Mouse (Mus musculus): Measurements from ENCODE around the gene Snrnp35.
A peak's percentile ranks its signal among the peaks of the same experiment; 100 is the strongest.

The Snrnp35 gene

DNA sequence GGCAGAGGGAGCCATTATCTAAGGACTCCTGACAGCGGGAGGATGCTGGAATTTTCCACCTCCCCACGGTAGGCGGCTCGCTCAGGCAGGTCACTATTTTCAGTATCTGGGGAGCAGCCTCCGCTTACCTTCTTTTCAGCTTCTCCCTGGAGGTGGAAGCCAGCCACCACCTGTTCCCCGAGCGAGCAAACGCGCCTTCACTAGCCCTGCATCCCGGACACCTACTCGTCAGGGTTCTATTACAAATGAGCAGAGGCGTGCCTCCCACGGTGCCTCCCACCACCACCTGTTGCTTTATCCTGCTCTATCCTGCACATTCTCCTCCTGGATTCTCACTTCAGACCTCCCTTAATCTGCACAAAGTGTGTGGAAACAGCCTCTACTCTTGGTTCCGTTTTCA, 20.8 kb downstream of the Snrnp35 start:
- no peak for DNase-seq

DNA sequence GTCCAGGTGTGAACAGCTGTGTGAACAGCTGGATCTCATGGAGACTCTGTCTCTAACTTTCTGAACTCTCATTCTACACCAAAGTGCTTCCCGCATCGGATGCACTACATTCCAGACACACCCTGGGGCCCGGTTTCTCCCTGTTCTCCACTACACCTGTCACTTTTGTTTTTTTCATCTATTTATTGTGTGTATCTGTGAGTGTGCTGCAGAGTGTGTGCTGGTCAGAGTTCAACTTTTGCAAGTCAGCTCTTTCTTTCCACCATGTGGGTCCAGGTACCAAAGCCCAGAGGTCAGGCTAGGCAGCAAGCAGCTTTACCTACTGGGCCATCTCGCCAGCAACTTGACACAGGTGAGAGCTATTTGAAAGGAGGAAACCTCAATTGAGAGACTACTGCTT, 22.3 kb downstream of the Snrnp35 start:
- DNase-seq, result no peak

DNA sequence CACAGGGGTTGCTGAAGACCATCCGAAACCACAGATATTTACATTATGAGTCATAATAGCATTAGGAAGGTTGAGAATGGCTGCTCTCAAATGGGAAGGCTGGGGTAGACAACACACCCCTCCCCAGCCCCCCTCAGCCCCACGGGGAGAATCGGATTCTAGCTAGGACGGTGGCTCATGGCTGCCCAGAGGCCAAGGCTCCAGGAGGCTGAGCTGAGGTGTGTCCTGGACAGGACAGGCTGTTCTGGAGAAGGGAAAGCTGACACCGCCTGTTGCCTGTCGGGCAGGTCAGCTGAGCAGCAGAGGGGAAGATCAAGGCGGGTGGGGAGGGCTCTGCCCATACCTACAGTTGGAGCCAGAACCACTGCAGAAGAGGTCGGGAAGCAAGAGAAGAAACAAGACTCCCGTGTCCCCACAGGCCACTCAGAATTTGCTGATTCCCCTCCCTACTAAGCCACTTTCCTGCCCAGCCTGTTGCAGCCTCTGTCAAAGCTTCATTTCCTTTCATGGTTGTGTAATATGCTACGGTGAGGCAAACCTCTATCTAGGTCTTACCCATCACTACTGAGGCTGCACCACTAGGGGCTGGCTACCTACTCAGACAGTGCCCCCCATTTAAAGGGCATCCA, 23.9 kb downstream of the Snrnp35 start:
- DNase-seq, result no peak

DNA sequence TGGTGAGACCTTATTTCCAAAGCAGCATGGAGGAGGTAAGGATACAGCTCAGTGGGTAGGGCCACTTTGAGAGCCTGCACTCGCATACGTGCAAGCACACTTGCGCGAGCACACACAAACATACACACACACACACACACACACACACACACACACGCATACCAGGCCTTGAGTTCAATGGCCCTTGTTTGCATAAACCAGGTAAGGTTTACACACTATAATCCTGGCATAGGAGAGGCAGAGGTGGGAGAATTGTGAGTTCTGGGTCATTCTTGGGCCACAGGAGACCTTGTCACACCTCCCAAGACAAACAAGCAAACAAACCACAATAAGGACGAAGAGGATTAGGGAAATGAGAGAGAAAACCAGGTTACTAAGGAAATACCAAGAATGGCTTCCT, 26.3 kb downstream of the Snrnp35 start:
- DNase-seq, result no peak

DNA sequence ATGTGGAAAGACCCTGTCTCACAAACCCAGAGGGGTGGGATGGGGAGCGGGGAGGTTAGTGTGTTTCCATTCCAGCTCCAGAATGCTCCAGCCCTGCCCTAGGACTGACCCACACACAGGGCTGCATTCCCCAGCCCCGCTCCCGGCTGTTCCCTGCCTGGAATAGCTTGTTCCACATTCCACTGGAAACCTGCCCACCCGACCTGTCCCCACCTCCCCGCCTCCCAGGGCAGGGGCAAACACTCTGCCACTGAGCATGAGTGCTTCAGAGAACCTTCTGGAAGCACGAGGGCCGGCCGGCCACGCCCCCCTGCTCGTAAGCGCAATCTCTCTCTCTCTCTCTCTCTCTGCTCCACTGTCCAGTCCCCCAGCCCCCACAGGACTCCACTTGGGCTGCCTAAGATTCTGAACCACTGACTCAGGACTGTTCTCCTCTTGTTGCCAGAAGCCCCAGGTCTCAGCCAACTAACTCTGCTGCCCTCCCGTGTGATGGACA, 26.9 kb downstream of the Snrnp35 start:
- DNase-seq, result no peak

DNA sequence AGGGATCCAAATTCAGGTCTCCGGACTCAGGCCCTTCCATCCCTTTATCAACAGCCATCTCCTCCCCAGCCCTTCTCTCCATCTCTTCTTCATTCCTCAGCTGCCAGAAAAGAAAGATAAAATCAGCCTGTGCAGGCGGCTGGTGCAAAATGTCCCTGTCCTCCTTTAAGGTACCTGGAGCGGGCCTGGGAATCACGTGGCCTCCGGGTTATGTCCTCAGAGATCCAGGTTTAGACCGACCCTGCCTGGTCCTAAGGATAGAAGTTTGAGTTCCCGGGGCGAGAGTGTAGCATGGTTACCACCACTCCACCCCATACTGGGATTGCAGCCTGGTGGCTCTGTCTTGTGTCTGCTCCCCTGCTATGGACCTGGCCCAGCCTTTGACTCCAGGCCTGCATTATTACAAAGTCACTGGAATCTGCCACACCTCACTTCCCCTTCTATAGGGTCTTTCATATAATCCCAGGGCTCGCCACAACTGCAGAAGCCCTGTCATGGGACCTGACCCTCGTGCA, 27.7 kb downstream of the Snrnp35 start:
- DNase-seq, result no peak

DNA sequence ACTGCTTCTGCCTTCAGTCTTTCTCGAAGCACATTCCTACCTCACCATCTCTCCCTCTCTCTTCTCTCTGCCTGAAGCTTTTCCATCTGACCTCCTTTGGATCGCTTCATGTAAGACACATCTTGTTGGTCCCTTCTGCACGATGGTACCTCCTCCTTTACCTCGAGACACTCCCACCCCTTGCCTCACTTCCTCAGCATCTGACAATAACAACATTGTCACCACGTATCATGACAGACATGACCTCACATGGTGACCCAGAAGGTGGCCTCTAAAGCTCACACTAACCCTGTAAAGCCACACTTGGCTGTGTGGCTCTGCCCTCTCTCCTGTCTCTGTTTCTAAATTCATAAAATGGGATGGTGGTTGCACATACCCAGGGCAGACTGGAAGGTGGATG, 32.9 kb downstream of the Snrnp35 start:
- no peak for DNase-seq

DNA sequence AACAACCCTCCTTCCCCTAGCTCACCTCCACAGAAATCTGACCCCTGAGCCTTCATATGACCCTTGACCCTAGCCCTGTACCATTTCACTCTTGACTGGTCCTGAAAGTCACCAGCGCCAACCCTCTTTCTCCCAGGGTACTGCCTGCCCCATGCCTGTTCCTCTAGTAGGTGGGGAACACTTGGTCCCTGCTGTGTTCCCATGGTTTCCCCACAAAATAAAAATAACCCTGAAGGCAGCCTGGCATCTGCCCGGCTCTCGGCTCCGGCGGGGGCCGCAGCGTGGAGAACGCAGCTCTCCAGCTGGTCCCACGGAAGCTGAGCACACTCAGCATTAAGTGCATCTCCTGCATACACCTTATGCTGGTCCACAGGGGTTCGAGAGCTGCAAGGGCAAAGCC, 35.7 kb downstream of the Snrnp35 start:
- DNase-seq, result no peak

DNA sequence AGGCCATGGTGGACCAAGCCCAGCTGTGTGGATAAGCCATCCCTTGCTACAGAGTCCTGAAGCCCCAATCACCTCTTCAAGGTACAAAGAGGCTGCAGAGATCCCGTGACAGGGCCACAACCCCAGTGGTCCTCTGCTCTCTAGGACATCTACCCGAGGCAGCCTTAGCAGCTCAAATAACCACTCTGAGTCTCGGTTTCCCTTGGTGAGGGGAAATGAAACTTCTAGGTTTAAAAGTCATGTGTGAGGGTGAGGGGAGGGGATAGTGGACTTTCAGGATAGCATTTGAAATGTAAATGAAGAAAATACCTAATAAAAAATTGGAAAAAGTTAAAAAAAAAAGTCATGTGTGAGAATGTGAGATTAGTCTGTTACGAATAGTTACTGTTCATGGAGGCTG, 38.7 kb downstream of the Snrnp35 start:
- no peak for DNase-seq

DNA sequence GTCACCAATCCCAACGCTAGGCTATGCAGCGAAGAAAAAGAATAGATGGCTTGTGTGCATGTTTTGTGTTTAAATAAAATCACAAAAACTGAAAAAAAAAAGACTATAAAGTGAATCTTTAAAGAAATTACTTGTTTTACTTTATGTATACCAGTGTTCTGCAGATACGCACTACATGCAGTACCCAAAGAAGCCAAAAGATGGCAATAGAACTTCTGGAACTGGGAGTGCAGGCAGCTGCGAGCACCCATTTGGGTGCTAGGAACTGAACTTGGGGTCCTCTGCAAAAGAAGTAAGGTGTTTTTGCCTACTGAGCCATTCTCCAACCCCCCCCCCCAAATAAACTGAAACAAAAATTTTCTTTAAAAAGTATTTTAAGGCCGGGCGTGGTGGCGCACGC, 40.1 kb downstream of the Snrnp35 start:
- DNase-seq, result no peak

DNA sequence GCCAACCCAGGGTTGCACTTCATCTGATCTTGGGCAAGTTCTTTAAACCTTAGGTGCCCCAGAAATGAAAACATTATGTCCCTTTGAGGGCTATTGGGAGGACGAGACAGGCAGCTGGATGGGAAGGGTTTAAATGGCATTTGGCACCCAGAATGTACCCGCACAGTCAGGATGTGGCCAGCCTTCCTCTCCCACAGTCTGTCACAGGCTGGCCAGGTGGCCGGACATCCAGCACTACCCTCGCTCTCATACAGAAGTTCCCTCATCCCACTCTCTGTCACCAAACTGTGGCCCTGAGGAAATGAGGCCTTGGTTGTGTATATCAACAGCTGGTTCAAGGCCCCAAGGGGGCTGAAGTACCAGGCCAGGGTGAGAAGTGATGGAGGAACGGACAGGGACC, 42.0 kb downstream of the Snrnp35 start:
- DNase-seq, result no peak

DNA sequence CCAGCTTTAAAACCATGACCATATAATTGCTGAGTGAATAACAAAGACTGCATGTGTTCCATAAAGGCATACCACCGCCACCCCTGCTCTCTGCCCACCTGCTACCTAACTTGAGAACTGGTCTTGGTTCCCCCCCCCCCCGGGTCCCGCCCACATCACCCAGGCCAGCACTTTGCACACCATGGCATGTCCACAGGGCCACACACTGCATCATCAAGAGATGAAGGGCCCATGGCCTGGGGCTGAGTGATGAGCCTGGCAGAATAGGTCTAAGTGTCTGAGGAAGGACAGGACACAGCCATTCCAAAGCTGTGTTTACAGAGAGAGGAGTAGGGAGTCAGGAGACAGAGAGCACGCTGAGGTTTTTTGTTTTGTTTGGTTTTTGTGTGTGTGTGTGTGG, 45.4 kb downstream of the Snrnp35 start:
- no peak for DNase-seq

DNA sequence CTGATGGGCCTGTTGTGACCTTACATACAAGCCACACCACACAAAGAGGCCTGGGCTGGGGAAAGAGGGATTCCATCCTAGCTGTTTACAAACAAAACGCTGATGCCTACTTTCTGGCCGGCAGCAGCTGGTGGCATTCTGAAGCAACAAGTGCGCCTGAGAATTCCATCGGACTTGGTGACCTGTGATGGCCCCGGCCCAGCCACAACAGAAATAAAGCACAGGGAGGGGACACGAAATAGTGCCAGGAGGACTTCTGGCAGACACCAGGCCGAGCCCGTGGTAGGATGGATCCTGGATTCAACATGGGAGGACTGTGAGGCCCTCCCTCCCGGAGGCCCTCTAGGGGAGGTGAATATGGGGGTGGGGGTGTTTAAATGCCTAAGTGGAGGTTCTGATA, 45.9 kb downstream of the Snrnp35 start:
- DNase-seq, result no peak

DNA sequence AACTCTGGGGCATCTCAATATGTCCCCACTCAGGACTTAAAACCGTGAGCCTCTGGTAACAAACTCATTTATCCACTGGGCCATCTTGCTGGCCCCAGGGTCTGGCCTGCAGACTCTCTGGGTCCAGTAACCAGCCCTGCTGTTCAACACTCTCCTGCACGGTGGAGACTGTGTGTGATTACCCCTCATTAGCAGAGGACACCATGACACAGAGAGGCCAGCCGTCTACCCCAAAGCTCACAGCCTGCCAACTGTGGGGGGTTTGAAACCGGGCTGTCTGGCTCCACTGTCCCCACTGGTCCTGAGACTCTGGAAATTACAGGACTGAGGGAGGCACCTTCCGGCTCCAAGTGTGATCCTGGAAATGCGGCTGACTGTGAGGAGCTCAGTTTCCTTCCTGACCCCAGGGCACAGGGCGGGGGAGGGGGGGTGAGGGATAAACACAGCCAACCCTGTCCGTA, 46.3 kb downstream of the Snrnp35 start:
- no peak for DNase-seq

DNA sequence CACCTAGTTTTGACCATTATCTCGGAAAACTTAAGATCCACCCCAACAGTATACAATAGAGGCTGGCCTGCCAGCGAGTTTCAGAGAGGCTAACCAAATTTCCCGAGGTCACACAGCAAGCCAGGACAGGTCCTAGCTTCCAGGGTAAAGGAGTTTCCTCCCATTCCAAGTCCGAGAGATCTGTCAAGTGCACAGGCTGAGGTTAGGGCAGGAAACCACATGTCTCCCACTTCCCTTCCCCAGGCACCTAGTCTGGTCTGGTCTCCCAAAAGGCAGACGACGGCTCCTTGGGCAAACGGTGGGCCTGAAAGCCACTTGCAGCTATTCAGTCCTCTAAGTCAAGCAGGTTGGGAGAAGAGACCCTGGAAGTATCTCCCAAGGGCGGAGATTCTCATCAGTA, 46.8 kb downstream of the Snrnp35 start:
- no peak for DNase-seq

DNA sequence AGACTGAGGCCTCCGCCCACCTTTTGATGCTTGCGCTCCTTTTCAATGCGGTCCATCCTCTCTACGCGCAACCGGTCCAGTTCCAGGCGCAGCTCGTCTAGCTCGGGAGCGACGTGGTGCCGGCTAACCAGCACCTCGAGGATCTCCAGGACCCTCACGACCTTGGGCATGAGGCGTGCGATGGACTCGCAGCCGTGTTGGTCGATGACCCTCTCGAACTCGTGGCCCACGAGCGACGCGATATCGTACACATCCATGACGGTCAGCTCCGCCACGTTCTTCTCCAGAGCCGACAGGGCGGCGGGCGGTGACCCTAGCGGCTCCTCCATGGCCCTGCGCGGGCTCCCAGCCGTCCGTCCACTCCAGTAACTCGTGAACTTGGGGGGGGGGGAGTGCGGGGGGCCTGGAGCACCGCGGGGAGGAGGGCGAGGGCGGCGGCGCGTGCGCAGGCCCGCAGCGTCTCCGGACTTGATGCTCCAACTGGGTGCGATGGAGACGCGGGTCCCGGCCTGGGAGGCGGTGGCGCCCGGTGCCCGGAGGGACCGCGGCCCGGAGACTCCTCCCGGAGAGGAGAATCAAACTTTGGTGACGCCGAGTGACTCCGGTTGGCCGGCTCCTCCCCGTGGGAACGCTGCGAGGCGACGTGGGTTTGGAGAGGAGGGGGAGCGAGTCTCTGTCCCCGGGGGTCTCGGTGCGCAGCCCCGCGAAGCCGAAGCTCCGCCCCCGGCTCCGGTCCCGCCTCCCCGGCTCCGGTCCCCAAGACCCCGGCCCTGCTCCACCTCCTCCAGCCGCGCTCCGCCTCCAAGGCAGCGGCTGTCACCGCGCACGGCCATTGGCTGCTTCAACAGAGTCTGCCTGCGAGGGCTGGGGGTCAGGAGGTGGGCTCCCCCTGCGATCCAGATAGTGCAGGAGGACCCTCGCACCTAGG, 48.0 kb downstream of the Snrnp35 start, which contains the start of gene Rilpl1:
Gene Rilpl1 (minus strand): TSS at position 737 of the 928 bp plus-strand sequence.
- DNase-seq, result peak; percentile 91

DNA sequence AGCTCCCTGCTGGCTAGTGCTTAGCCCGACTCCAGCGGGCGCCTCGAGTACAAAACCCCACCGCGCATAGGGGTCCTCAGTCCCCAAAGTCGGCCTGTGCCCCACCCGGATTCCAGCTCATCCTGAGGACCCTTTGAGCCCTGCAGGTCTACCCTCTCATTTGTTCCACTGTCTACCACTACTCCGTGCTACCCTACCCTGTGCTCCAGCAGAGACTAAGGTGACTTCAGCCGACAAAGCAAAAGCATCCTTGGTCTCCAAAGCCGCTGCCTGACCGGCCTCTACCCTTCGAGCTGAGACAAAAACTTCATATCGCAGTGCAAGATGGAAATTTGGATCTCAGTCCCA, 48.6 kb downstream of the Snrnp35 start:
- DNase-seq, result no peak

DNA sequence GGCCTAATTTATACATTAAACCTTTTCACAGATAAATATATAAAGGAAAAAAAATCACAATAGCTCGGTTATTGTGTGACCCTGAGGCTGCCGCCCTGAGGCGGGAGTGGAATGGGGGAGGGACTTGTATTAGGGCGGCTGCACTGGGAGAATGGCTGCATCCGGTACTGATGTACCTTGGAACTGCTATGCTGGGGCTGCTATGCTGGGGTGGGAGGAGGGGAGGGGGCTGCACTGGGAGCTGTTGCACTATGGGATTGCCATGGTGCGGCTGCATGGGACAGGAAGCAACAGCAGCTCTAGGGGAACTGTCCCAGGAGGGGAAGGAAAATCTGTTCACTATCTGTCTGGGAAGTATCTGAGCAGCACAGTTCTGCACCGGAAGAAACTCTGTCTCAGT, 49.5 kb downstream of the Snrnp35 start:
- no peak for DNase-seq

DNA sequence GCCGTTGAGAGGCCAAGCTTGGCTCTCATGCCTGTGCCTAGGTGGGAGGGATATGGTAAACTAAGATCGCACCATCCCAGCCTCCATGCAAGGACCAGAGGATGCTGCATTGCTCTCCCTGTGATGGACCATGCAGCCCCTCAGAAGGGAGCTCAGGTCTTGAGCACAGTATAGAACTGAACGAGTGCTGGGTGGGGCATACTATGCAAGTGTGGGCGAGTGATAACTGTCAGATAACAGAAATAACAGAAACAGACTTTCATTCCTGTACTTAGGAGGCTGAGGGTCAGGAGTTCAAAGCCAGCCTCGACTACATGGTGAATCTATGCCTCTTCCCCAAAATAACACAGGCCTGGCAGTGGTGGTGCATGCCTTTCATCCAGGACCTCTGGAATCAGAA, 52.1 kb downstream of the Snrnp35 start:
- DNase-seq, result no peak

DNA sequence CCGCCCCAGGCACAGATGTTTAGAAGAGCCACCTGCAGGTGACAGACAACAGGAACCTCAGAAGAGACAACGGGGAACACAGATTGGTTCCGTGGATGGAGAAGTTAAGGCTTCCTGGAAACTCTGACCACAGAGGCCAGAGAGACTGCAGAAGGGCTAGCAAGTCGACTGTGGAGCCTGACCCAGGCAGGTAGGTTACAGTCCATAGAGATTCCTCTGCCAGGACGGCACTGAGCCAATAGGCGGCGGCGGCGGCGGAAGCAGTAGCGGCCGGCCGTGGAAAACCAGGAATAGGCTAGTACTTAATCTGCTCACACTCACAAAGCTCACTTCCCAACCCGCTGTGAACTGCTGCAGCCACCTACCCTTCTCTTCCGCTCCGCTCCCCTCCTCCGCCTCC, 53.8 kb downstream of the Snrnp35 start:
- DNase-seq, result peak; percentile 53

DNA sequence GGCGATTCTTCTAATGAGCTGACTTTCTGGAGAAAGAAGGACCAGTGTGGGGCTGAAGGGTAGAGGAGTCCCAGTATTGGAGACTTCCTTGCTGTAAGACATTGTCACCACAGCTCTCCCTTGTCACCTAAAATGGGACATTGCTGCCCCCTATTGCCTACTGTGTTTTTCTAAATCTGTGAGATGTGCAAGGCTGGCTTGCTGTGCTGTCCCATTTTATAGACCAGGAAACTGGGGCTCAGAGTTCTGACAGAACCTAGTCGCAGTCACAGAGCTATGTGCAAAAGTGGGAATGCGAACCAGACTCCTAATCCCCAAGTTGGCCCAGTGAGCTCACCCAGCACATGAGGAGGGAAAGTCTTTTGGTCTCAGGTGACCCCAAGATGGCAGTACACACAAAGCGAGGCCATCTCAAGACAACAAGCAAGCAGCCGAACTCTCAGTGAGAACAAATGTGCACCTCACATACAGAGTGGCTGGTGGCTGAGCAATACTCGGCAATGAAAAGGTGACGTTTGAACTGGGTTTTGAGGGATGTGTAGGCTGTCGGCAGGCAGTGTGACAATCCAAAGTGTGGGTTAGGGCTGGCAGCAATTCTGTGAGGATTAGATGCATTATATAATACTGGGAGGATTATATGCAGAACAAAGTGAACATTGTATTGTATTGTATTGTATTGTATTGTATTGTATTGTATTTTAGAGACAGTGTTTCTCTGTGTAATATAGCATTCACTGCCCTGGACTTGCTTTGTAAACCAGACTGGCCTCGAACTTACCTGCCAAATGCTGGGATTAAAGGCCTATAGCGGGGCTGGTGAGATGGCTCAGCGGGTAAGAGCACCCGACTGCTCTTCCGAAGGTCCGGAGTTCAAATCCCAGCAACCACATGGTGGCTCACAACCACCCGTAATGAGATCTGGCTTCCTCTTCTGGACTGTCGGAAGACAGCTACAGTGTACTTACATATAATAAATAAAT, 56.2 kb downstream of the Snrnp35 start:
- peak; percentile 66 for DNase-seq

DNA sequence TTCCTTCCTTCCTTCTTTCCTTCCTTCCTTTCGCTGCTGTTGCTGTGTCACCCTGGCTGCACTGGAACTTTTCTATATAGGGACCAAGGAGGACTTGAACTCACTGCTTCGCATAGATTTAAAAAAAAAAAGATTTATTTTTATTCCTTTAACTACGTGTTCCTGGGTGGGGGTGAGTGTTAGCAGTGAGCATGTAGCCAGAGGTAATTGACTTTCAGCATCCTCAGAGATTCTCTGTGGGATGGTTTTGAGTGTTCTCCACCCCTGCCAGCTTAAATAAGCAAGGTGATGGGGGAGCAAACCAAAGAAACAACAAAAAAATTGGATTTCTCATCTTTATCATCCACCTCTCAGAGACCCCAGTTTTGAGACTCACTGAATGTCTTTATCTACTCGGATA, 57.0 kb downstream of the Snrnp35 start:
- DNase-seq, result no peak

DNA sequence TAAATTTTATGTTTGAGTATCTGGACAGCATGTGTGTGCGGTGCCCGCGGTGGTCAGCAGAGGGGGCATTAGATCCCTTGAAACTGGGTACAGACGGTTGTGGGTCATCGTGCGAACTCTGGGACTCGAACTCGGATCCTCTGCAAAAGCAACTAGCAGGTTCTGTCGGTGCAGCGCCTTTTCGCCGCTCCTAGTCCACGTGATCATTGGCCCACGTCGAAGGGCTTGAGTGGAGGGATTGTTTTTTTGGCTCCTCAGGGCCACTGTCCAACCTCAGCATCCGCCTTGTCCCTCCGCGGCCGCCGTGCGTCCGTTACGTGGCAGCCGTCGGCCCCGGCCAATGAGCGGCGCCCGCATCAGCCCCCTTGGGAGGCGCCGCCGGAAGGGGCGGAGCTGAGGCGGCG, 57.5 kb downstream of the Snrnp35 start, which contains the start of gene Tmed2:
Gene Tmed2 (plus strand): TSS at position 313 of the 404 bp plus-strand sequence.
- peak; percentile 93 for DNase-seq

Measured in thymus, postnatal 4 days (tissue).